Mouse (Mus musculus) embryonic stem cell, embryonic (primary cell): Measurements from ENCODE around the gene Capn15.

Experiments used
- CTCF ChIA-PET, 4 experiments: fragments of 300-600 bp in 2 of 4; fragments of 350-600 bp in 2 of 4; sonication (Branson Sonifier 250); formaldehyde crosslinking; loops; one replicate each; lab custom pipeline; 2022; ENCODE audit warnings: inconsistent platforms in 2 of 4; lab: Charles Lee
- POLR2A ChIA-PET, 4 experiments: fragments of 300-600 bp in 2 of 4; fragments of 350-600 bp in 2 of 4; sonication (Branson Sonifier 250); formaldehyde crosslinking; loops; one replicate each; lab custom pipeline; 2022; ENCODE audit warnings: antibody characterized with exemption in 4 of 4, inconsistent platforms in 1 of 4; lab: Charles Lee

Capn15 gene

DNA sequence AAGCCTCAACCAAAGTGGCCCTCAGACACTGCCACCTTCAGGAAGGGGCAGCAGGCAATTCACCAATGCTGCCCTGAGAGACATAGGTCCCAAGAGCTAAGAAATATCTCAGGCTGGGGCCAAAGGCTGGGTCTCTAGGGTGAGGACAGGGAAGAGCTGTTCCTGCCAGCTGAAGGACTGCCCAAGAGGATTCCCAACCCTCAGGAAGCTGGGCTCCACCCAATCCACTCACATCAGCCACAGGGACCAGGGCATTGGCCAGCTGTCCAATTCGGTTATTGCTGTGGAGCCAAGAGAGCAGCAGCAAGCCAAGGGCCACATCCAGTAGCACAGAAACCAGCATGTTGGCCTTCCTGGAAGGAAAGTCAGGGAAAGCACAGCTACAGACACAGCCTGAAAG is 51.1 kb downstream of the Capn15 start:
- POLR2A ChIA-PET = interaction anchor here in 1 of 4 experiments (0.6 to 2.1 kb wide), 6 partner anchors 12 to 1081 kb away, joined by 3 to 6 read pairs (median 4); partner anchors contain the start of genes Rab40c, Stub1 and Wfikkn1
- CTCF ChIA-PET = interaction anchor here in 1 of 4 experiments (0.6 kb wide), 1 partner anchor 36 kb away, joined by 5 read pairs; no protein-coding TSS in a partner anchor

- POLR2A ChIA-PET = interaction anchor here in 2 of 4 experiments (0.6 to 1.1 kb wide), 4 partner anchors 18 to 92 kb away, joined by 3 read pairs; partner anchors contain the start of gene Stub1 (in 1 of the 2)
- CTCF ChIA-PET = interaction anchor here in 1 of 4 experiments (1.5 kb wide), 2 partner anchors 31 to 165 kb away, joined by 4 read pairs; partner anchors contain the start of gene Decr2
Measured at GRCm38 (mm10) chr17:25925348-25925747, 60.2 kb downstream of the Capn15 start.

GRCm38 (mm10) chr17:25922120-25922519 is 63.5 kb downstream of the Capn15 start:
- ChIA-PET POLR2A (interaction anchor here in 1 of 4 experiments (1.2 to 1.9 kb wide), 3 partner anchors 25 to 43 kb away, joined by 4 to 9 read pairs (median 8); no protein-coding TSS in a partner anchor), CTCF (no interaction called here)

GRCm38 (mm10) chr17:25919786-25920642 is 65.6 kb downstream of the Capn15 start:
- ChIA-PET CTCF (interaction anchor here in 2 of 4 experiments (0.8 to 1.9 kb wide), 5 partner anchors 26 to 170 kb away, joined by 3 to 8 read pairs (median 4); partner anchors contain the start of gene Decr2 (in 1 of the 2)), POLR2A (interaction anchor here in 3 of 4 experiments (0.6 to 2.0 kb wide), 39 partner anchors 8 to 1233 kb away, joined by 3 to 16 read pairs (median 3); partner anchors contain the start of genes Stub1 (in 2 of the 3), Axin1 (in 1 of the 3), Jmjd8 (in 1 of the 3) and Mcrip2 (in 1 of the 3))

DNA sequence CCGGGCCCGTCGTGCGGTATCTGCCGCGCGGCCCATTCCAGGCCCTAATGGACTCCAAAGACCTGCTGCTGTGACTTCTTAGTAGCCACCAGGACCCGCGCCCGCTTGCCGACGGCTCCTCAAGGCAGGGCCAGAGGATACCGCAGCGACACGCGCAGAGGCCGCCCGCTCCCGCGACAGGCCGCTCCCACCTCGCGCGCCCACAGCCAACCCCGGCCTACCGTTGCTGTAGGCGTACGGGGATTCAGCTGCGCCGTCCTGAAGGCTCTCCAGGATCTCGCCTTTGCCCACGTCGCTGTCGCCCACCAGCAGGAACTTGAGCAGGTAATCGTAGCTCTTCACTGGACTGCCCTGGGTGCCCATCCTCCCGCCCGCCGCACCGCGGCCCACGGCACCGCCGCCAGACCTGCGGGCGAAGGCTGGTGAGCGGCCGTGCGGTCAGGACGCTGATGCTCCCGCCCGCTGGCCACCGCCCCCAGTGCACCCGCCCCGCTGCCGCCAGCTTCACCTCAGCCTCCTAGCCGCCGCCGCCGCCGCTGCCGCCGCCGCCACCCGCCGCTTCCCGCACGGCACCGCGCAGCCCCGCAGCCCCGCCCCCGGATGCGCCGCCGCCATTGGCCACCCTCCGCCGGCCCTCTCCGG is 66.3 kb downstream of the Capn15 start, which contains the start of gene Rab40c:
Rab40c (minus strand) TSS at position 584 of the 642 bp plus-strand sequence.
- CTCF ChIA-PET = interaction anchor here in 3 of 4 experiments (0.6 to 1.2 kb wide), 3 partner anchors 57 to 751 kb away, joined by 3 to 5 read pairs (median 3); partner anchors contain the start of gene Decr2 (in 1 of the 3)

DNA sequence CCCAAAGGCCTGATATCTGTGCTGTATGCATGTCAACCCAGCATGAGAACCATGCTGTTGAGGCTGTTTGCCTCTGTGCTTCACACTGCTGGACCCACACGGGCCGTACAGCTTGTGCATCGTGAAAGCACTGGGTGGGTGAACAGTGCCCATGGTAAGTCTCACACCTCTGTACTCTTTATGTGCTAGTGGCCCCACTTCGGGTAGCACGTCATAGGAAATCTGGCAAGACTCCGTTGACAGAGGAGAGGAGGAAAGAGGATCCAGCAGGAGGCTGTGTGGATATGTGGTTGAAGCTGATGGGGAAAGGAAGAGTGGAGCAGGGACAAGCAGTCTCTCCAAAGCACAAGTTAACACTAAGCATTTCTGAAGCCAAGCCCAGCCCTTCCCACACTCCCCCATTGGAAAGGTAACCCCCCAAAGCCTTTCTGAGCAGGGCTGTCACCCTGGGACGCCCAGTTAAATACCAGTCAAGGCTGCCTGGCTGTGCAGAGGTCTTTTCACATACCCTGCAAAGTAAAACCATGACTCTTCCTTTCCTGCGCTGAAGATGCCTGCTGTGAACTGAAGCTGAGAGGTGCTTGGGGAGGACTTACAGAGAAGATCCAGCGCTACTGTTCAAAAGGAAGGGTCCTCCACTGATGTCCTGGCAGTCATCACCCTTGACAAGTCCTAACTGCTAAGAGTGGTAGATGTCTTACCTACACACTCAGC is 67.4 kb downstream of the Capn15 start:
- CTCF ChIA-PET = interaction anchor here in 2 of 4 experiments (0.7 to 1.3 kb wide), 2 partner anchors 24 to 56 kb away, joined by 3 read pairs; no protein-coding TSS in a partner anchor
- POLR2A ChIA-PET = interaction anchor here in 3 of 4 experiments (0.8 to 1.7 kb wide), 11 partner anchors 11 to 89 kb away, joined by 3 to 6 read pairs (median 3); partner anchors contain the start of gene Mcrip2 (in 1 of the 3)

More for the DNA sequence above, 66.3 kb downstream of the Capn15 start, which contains the start of gene Rab40c:
- POLR2A ChIA-PET = interaction anchor here in 3 of 4 experiments (0.5 to 2.0 kb wide), 16 partner anchors 9 to 120 kb away, joined by 3 to 16 read pairs (median 3); partner anchors contain the start of genes Stub1 (in 2 of the 3) and Mcrip2 (in 1 of the 3)

- ChIA-PET CTCF (interaction anchor here in 2 of 4 experiments (0.8 to 1.3 kb wide), 2 partner anchors 23 kb away, joined by 3 read pairs; no protein-coding TSS in a partner anchor), POLR2A (interaction anchor here in 2 of 4 experiments (0.6 to 1.3 kb wide), 5 partner anchors 17 to 352 kb away, joined by 3 to 4 read pairs (median 3); no protein-coding TSS in a partner anchor)
Measured at GRCm38 (mm10) chr17:25916931-25917647, 68.5 kb downstream of the Capn15 start.

DNA sequence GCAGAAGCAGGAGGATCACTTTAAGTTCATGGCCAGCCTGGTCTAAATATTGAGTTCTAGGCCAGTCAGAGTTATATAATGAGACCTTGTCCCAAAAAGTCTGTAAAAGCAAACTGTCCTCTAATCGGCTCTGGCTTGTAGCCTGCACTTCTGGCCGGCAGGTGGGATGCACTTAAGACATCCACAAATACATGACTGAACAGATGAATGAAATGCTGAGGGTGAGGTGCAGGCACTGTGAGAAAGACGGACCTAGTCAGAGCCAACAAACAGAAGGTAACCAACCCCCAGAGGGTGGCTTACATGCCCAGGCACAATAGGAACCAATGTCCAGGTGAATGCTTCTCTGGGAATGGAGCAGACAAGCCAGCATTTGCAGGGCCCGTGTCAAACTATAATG is 71.3 kb downstream of the Capn15 start:
- POLR2A ChIA-PET = interaction anchor here in 2 of 4 experiments (0.9 to 1.2 kb wide), 3 partner anchors 11 to 29 kb away, joined by 3 read pairs; no protein-coding TSS in a partner anchor

GRCm38 (mm10) chr17:25913877-25914275 is 71.7 kb downstream of the Capn15 start:
- ChIA-PET POLR2A (interaction anchor here in 1 of 4 experiments (1.4 kb wide), 1 partner anchor 20 kb away, joined by 3 read pairs; no protein-coding TSS in a partner anchor), CTCF (no interaction called here)

More for the DNA sequence above, 71.3 kb downstream of the Capn15 start:
- CTCF ChIA-PET = no interaction called here

GRCm38 (mm10) chr17:25913186-25913876 is 72.3 kb downstream of the Capn15 start:
- CTCF ChIA-PET = interaction anchor here in 1 of 4 experiments (0.6 kb wide), 1 partner anchor 96 kb away, joined by 4 read pairs; no protein-coding TSS in a partner anchor
- POLR2A ChIA-PET = interaction anchor here in 1 of 4 experiments (1.4 kb wide), 1 partner anchor 19 kb away, joined by 3 read pairs; no protein-coding TSS in a partner anchor

DNA sequence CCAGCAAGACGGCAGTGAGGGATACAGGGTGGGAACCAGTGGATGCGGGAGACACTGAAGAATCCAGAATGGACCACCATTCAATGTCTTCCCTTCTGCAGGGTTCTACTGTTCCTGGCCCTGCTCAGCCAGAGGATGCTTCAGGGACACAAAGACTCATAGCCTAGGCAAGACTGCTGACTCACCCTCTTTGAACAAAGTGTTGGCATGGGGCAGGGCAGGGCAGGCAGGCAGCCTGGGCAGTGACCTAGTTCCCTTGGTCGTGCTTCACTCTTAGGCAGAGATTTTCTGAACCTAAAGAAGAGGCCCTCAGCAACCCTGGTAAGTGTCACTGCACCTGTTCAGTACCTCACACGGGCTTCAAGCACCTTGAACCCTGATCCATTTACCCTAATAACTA is 73.8 kb downstream of the Capn15 start:
- ChIA-PET POLR2A (interaction anchor here in 2 of 4 experiments (0.6 to 1.3 kb wide), 2 partner anchors 8 to 346 kb away, joined by 3 read pairs; no protein-coding TSS in a partner anchor), CTCF (no interaction called here)
